Mouse (Mus musculus) embryonic stem cell, embryonic (primary cell): Measurements from ENCODE around the gene Otor.

Experiments
- CTCF ChIA-PET, 4 experiments: fragments of 300-600 bp in 2 of 4; fragments of 350-600 bp in 2 of 4; sonication (Branson Sonifier 250); formaldehyde crosslinking; loops; one replicate each; lab custom pipeline; 2022; ENCODE audit warnings: inconsistent platforms in 2 of 4; lab: Charles Lee
- POLR2A ChIA-PET, 4 experiments: fragments of 300-600 bp in 2 of 4; fragments of 350-600 bp in 2 of 4; sonication (Branson Sonifier 250); formaldehyde crosslinking; loops; one replicate each; lab custom pipeline; 2022; ENCODE audit warnings: antibody characterized with exemption in 4 of 4, inconsistent platforms in 1 of 4; lab: Charles Lee

Otor gene

GRCm38 (mm10) chr2:143097170-143097569 lies 18.9 kb downstream of the Otor start:
- ChIA-PET POLR2A (no interaction called here), CTCF (no interaction called here)

- ChIA-PET POLR2A (interaction anchor here in 2 of 4 experiments (0.6 to 0.7 kb wide), 2 partner anchors 11 to 202 kb away, joined by 3 read pairs; no protein-coding TSS in a partner anchor), CTCF (interaction anchor here (0.6 to 2.0 kb wide), 22 partner anchors 13 to 1025 kb away, joined by 3 to 12 read pairs (median 4); no protein-coding TSS in a partner anchor)
These were observed 35.6 kb downstream of the Otor start for GRCm38 (mm10) chr2:143113859-143114258.

GRCm38 (mm10) chr2:143114716-143115115 lies 36.4 kb downstream of the Otor start:
- ChIA-PET POLR2A (no interaction called here), CTCF (interaction anchor here in 2 of 4 experiments (0.6 to 1.6 kb wide), 3 partner anchors 471 to 1876 kb away, joined by 3 to 6 read pairs (median 3); no protein-coding TSS in a partner anchor)

- ChIA-PET POLR2A (interaction anchor here in 2 of 4 experiments (0.6 to 0.7 kb wide), 3 partner anchors 582 to 748 kb away, joined by 3 to 4 read pairs (median 3); no protein-coding TSS in a partner anchor), CTCF (interaction anchor here in 1 of 4 experiments (0.7 kb wide), 1 partner anchor 1213 kb away, joined by 4 read pairs; no protein-coding TSS in a partner anchor)
These were observed 39.2 kb downstream of the Otor start for GRCm38 (mm10) chr2:143117453-143117852.

- POLR2A ChIA-PET = interaction anchor here in 2 of 4 experiments (0.6 kb wide), 3 partner anchors 25 to 614 kb away, joined by 3 to 4 read pairs (median 3); no protein-coding TSS in a partner anchor
- CTCF ChIA-PET = interaction anchor here in 1 of 4 experiments (0.7 kb wide), 1 partner anchor 1212 kb away, joined by 4 read pairs; no protein-coding TSS in a partner anchor
These were observed 39.9 kb downstream of the Otor start for GRCm38 (mm10) chr2:143118221-143118620.

GRCm38 (mm10) chr2:143131098-143131646 lies 52.9 kb downstream of the Otor start:
- POLR2A ChIA-PET = no interaction called here
- CTCF ChIA-PET = no interaction called here
